Mouse (Mus musculus) kidney, adult 2 months (tissue): ENCODE measurements around the gene Otx1.

ENCODE experiments used
- CTCF ChIP-seq: fragments of 200-500 bp; conservative IDR thresholded peaks from 2 replicates; pipeline ENCODE4 v1.5.1; 2011; ENCODE audit warnings: low read depth, mild to moderate bottlenecking, control low read depth, low read length, moderate library complexity, mixed read lengths; ENCODE audit not compliant: insufficient read depth, insufficient read length
- POLR2A ChIP-seq: fragments of 200-500 bp; IDR thresholded peaks from one replicate; pipeline ENCODE4 v1.6.1; 2011; ENCODE audit warnings: low read depth, low read length, control low read depth

DNA sequence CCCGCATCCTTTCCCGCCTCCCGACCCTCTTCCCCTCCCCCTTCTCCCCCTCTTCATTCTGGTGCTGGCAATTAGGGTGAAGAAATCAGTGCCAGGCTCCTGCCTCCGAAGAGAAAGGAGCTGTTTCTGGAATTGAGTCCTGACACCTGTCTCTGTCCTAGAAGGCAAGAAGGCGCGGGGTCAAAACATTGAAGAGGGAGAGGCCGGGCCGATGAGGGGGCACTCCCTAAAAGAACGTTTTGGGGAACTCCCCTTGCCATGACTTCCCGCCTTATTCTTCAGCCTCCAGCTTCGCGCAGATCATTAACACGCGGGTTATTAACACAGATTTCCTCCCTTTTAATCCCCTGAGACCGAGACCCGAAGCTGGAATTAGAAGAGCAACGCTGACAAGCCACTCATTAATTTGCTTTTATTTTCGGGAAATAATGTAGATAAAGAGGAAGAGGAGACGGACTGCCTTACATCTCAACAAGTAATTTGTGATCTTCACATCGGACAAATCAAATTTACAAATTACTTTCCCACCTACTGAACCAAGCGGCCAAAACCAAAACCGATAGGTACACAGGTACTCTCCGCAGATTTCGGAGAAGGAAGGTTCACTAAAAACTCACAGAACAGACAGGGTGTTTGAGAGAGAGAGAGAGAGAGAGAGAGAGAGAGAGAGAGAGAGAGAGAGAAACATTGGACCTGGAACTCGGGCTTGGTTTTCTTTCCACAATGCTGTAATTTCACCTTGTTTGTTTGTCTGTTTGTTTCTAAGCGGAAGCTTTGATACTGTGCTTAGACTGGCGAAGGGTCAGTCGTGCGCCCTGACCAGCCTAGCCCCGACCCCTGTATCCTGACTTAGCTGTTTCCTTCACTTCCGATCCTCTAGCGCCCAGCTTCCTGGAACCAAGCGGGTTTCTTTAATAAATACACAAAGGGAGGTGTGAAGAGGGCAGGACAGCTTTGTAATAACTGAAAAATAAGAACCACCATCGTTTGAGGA lies 8.0 kb downstream of the Otx1 start:
- no peak for TF ChIP-seq CTCF
- no peak for TF ChIP-seq POLR2A
